In the genomic region with DNA sequence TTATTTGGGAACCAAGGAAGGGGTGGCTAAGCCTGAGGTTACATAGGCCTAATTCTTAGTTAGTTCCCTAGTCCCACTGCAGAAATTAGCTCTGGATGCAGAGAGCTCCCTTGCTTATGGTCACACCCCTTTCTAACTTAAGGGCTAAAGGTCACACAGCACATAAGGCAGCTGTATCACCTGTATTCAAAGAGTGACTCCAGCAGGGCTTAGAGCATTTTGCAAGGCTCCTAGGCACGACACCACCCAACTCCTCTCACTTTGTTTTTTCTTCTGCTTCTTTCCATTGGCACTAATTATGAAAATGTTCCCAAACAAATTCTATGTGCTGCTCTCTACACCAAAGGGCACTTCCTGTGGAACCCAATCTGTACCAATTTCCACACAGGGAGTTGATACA, we compare ENCODE assay signal across 19 mouse cellular contexts.
A peak's percentile ranks its signal among the peaks of the same experiment; 100 is the strongest.
DNase-seq lines count a peak whose midpoint lies in the region; ATAC-seq and TF ChIP-seq lines count a peak whose summit lies in the region.
"Had no signal": no experiment of that assay in that cellular context is flagged by ENCODE, and none has a peak within 500 bp of the region (broad histone marks: within the 10 kb centered on the region; RNA-seq: fewer than 3 reads in every experiment).

No protein-coding gene starts in this region.

- 63% methylated on average over 1 of the region's 1 CpGs for WGBS in intestine, embryonic 15.5 days
- 53% methylated on average over 1 of the region's 1 CpGs for WGBS in intestine, embryonic 16.5 days
- WGBS in small intestine, adult 2 months, result 25% methylated on average over 1 of the region's 1 CpGs
- WGBS in forebrain, embryonic 12.5 days, result 68% methylated on average over 1 of the region's 1 CpGs

- no peaks in the 10 kb centered on the region for H3K36me3 ChIP-seq in intestine, embryonic 15.5 days
- no peaks in the 10 kb centered on the region for H3K36me3 ChIP-seq in intestine, embryonic 16.5 days (ENCODE audit: control insufficient read depth, insufficient read depth, low read length)
- no peaks in the 10 kb centered on the region for H3K36me3 ChIP-seq in small intestine, adult 2 months (ENCODE audit: control insufficient read depth, insufficient read depth, low read length)
- no peaks in the 10 kb centered on the region for H3K36me3 ChIP-seq in forebrain, embryonic 12.5 days (replicated peaks)
- H3K36me3 ChIP-seq: embryonic facial prominence, embryonic 10.5 days; embryonic facial prominence, embryonic 12.5 days had no signal

- H3K4me1 ChIP-seq in intestine, embryonic 15.5 days (replicated peaks), result no peaks in the 10 kb centered on the region
- peaks cover 12% of the 10 kb centered on the region; the same call in 1 of the 2 replicates for H3K4me1 ChIP-seq in intestine, embryonic 16.5 days (ENCODE audit: control insufficient read depth, insufficient read depth, low read length)
- H3K4me1 ChIP-seq in small intestine, adult 2 months (ENCODE audit: control insufficient read depth, insufficient read depth, insufficient read length, low read length), result peaks cover 10% of the 10 kb centered on the region; the same call in 1 of the 2 replicates
- no peaks in the 10 kb centered on the region; the same call in 1 of the 2 replicates for H3K4me1 ChIP-seq in forebrain, embryonic 12.5 days
- H3K4me1 ChIP-seq: embryonic facial prominence, embryonic 10.5 days; embryonic facial prominence, embryonic 12.5 days had no signal

- H3K27ac ChIP-seq in intestine, embryonic 15.5 days, result no peak overlapping the region
- H3K27ac ChIP-seq in intestine, embryonic 16.5 days (ENCODE audit: low read length), result peak overlapping the region; percentile 38; the same call in 1 of the 2 replicates
- H3K27ac ChIP-seq in small intestine, adult 2 months (ENCODE audit: insufficient read depth, low read depth, low read length), result peak overlapping the region; percentile 66
- H3K27ac ChIP-seq in forebrain, embryonic 12.5 days, result no peak overlapping the region
- H3K27ac ChIP-seq: embryonic facial prominence, embryonic 10.5 days; embryonic facial prominence, embryonic 12.5 days had no signal

- TF ChIP-seq POLR2A in small intestine, adult 2 months (IDR thresholded peaks at IDR 0.05; ENCODE audit: low read depth, low read length), result no peak

- H3K9ac ChIP-seq in intestine, embryonic 15.5 days, result no peak overlapping the region
- no peak overlapping the region for H3K9ac ChIP-seq in intestine, embryonic 16.5 days (ENCODE audit: low read depth, low read length)
- no peak overlapping the region for H3K9ac ChIP-seq in forebrain, embryonic 12.5 days
- H3K9ac ChIP-seq: embryonic facial prominence, embryonic 12.5 days had no signal

- H3K4me2 ChIP-seq in intestine, embryonic 15.5 days (replicated peaks), result no peak overlapping the region
- H3K4me2 ChIP-seq in intestine, embryonic 16.5 days (ENCODE audit: low read depth, low read length), result no peak overlapping the region
- H3K4me2 ChIP-seq in forebrain, embryonic 12.5 days, result no peak overlapping the region
- H3K4me2 ChIP-seq: embryonic facial prominence, embryonic 12.5 days had no signal

- H3K9me3 ChIP-seq in intestine, embryonic 15.5 days, result no peaks in the 10 kb centered on the region
- no peaks in the 10 kb centered on the region for H3K9me3 ChIP-seq in intestine, embryonic 16.5 days (ENCODE audit: control insufficient read depth, low read length)
- no peaks in the 10 kb centered on the region for H3K9me3 ChIP-seq in forebrain, embryonic 12.5 days
- H3K9me3 ChIP-seq: embryonic facial prominence, embryonic 10.5 days; embryonic facial prominence, embryonic 12.5 days had no signal

- no peak for TF ChIP-seq CTCF in small intestine, adult 2 months (IDR thresholded peaks at IDR 0.05; ENCODE audit: extremely low read depth, insufficient read length, insufficient replicate concordance, low read depth, low read length)

- no peak overlapping the region for H3K4me3 ChIP-seq in intestine, embryonic 15.5 days (replicated peaks)
- no peak overlapping the region for H3K4me3 ChIP-seq in intestine, embryonic 16.5 days (ENCODE audit: low read length)
- no peak overlapping the region for H3K4me3 ChIP-seq in small intestine, adult 2 months (ENCODE audit: low read depth, low read length)
- no peak overlapping the region for H3K4me3 ChIP-seq in forebrain, embryonic 12.5 days (replicated peaks)
- H3K4me3 ChIP-seq: embryonic facial prominence, embryonic 10.5 days; embryonic facial prominence, embryonic 12.5 days had no signal

- DNase-seq in embryo, embryonic 10.5 days (ENCODE audit: low spot score), result no peak
- DNase-seq in spleen, adult 12 weeks (ENCODE audit: low spot score), result no peak
- DNase-seq: adrenal gland, adult 2 months; adrenal gland, postnatal 10 days; adrenal gland, postnatal 25 days; cerebellum, adult 11 months; cerebellum, adult 18-20 months; cerebellum, adult 8-10 months; cerebellum, adult 9-11 months; cerebellum, postnatal 14 days; cerebellum, postnatal 36 days had no signal

- H3K27me3 ChIP-seq in intestine, embryonic 15.5 days (replicated peaks), result no peaks in the 10 kb centered on the region
- no peaks in the 10 kb centered on the region for H3K27me3 ChIP-seq in intestine, embryonic 16.5 days (replicated peaks; ENCODE audit: control insufficient read depth, insufficient read depth, low read length)
- H3K27me3 ChIP-seq in small intestine, adult 2 months (ENCODE audit: control insufficient read depth, insufficient read depth, low read length), result no peaks in the 10 kb centered on the region
- H3K27me3 ChIP-seq in forebrain, embryonic 12.5 days, result no peaks in the 10 kb centered on the region
- H3K27me3 ChIP-seq: embryonic facial prominence, embryonic 12.5 days had no signal

- peak; percentile 70 for ATAC-seq in intestine, embryonic 15.5 days
- ATAC-seq in intestine, embryonic 16.5 days, result peak; percentile 55
- ATAC-seq in forebrain, embryonic 12.5 days (ENCODE audit: low FRiP score), result no peak
- ATAC-seq: forebrain, embryonic 14.5 days; forebrain, embryonic 16.5 days had no signal

Comparison
In these comparisons a context has a peak if more than half of its experiments do, and no peak if none do; other contexts are left out.
1. H3K27ac ChIP-seq: peak in intestine, embryonic 16.5 days (single experiment) and small intestine, adult 2 months (single experiment); none in intestine, embryonic 15.5 days (single experiment) and forebrain, embryonic 12.5 days (single experiment).